Mouse (Mus musculus) c-Kit-positive CD71-negative TER-119-negative erythroid progenitor cells, embryonic 14.5 days (primary cell): Measurements from ENCODE around the gene Vmn2r5.
"Not testable (repeated sequence)": the region's sequence is repeated elsewhere in the genome, so short reads cannot be mapped to it uniquely, and the experiment has no call there.

Experiments used
- DNase-seq: peaks from one replicate; pipeline ENCODE4 v3.0.0-alpha.2; 2013; ENCODE audit warnings: low read depth

The Vmn2r5 gene

DNA sequence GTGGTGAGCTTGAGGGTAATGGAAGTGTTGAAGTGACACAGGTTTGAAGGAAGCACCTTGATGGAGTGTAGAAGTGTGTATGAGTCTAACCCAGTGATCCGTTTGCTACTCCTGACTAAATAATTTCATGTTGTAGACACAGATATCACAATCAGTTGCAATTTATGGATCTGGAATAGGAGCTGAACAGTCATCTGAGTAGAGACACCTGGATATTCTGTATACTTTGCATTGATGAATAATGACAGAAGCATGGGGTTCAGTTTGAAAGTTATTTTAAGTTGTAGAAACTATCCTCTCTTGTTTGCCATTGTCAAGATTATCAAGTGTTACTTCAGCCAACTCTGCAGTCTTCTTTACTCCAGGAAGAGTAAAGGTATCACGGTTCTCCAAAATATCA lies at the start of gene Vmn2r5:
TSS of gene Vmn2r5 (minus strand) at position 101 of the 400 bp plus-strand sequence.
- not testable (repeated sequence) for DNase-seq

DNA sequence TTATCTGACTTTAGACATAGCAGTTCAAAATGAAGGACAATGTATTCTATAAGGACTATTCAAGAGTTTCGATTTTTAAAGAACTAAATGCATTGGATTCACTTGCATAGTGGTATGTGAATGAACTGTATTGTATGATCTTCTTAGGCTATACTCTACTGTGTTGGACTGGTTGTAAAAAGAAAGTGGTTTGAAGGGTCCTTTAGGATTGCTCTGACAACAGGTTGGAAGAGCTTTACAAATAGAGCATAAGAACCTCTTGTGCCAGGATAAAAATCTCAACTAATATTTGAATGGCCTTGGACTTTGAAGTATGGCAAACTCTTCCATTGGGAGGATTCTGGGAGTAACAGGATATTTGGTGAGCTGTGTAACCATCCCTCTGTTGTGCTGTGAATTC lies 13.9 kb upstream of the Vmn2r5 start:
- DNase-seq = not testable (repeated sequence)
